Mouse (Mus musculus) heart, embryonic 14.5 days (tissue): ENCODE measurements around the gene Gm43191. TPM values are rescaled to one million over a fixed set of nuclear protein-coding genes. Genes with fewer than 3 reads are reported as not detected.
A peak's percentile ranks its signal among the peaks of the same experiment; 100 is the strongest.

ENCODE experiments used
- ATAC-seq: fragments of 200-750 bp; cut with Nextera tagmentation; 2 replicates; pipeline ENCODE4 v1.8.0; 2017; ENCODE audit warnings: low read depth, moderate TSS enrichment; ENCODE audit not compliant: insufficient number of reproducible peaks, insufficient read depth, low FRiP score
- H3K27ac ChIP-seq, 2 experiments: fragments of 200-500 bp in 1 of 2; fragments of 300-500 bp in 1 of 2; sonication (generic) in 1 of 2; replicated peaks in 1 of 2; 2 replicates each; pipeline ENCODE4 v1.5.1; 2012 to 2014; ENCODE audit warnings: low read depth in 2 of 2, low read length in 2 of 2, control low read depth in 1 of 2, mild to moderate bottlenecking in 1 of 2, mixed read lengths in 1 of 2; ENCODE audit not compliant: control insufficient read depth in 1 of 2, insufficient read depth in 1 of 2
- H3K27me3 ChIP-seq: fragments of 300-500 bp; sonication (generic); 2 replicates; pipeline ENCODE4 v1.6.1; 2014; ENCODE audit warnings: mild to moderate bottlenecking, low read length, control low read depth; ENCODE audit not compliant: control insufficient read depth, insufficient read depth
- H3K36me3 ChIP-seq: fragments of 300-500 bp; sonication (generic); 2 replicates; pipeline ENCODE4 v1.6.1; 2014; ENCODE audit warnings: mild to moderate bottlenecking, control low read depth, low read length, mixed read lengths; ENCODE audit not compliant: control insufficient read depth, insufficient read depth
- H3K4me1 ChIP-seq, 2 experiments: fragments of 200-500 bp in 1 of 2; fragments of 300-500 bp in 1 of 2; sonication (generic) in 1 of 2; 2 replicates each; pipeline ENCODE4 v1.6.1; 2012 to 2014; ENCODE audit warnings: low read length in 2 of 2, control low read depth in 1 of 2, mixed read lengths in 1 of 2; ENCODE audit not compliant: control insufficient read depth in 2 of 2, insufficient read depth in 2 of 2
- H3K4me2 ChIP-seq: fragments of 300-500 bp; sonication (generic); 2 replicates; pipeline ENCODE4 v1.6.1; 2014; ENCODE audit warnings: mild to moderate bottlenecking, low read length
- H3K4me3 ChIP-seq, 2 experiments: fragments of 200-500 bp in 1 of 2; fragments of 300-500 bp in 1 of 2; sonication (generic) in 1 of 2; 2 replicates each; pipeline ENCODE4 v1.5.1; 2012 to 2014; ENCODE audit warnings: low read length in 2 of 2, mild to moderate bottlenecking in 2 of 2, control low read depth in 1 of 2, low read depth in 1 of 2, moderate library complexity in 1 of 2; ENCODE audit not compliant: control insufficient read depth in 1 of 2, insufficient read depth in 1 of 2
- H3K9ac ChIP-seq: fragments of 300-500 bp; sonication (generic); 2 replicates; pipeline ENCODE4 v1.6.1; 2014; ENCODE audit warnings: mild to moderate bottlenecking, low read length
- H3K9me3 ChIP-seq: fragments of 300-500 bp; sonication (generic); 2 replicates; pipeline ENCODE4 v1.6.1; 2016; ENCODE audit warnings: low read length, control low read depth; ENCODE audit not compliant: control insufficient read depth
- WGBS: fragments of 180-500 bp; shearing (Covaris S2); extraction: QIAGEN DNeasy Blood & Tissue Kit; methylation state at CpG from one replicate; pipeline ENCODE4 v1.1.7; 2014; 5-methylcytosine and 5-hydroxymethylcytosine counted together
- polyA plus RNA-seq: library from polyadenylated mRNA; unstranded; fragments of >200 nt; fragmentation: Nextera tagmentation; extraction: Ambion mirVana; gene quantifications from 2 replicates; pipeline ENCODE4 v1.2.1, GENCODE M21; 2014

Gm43191 gene
- not detected in 2 replicates for polyA plus RNA-seq

DNA sequence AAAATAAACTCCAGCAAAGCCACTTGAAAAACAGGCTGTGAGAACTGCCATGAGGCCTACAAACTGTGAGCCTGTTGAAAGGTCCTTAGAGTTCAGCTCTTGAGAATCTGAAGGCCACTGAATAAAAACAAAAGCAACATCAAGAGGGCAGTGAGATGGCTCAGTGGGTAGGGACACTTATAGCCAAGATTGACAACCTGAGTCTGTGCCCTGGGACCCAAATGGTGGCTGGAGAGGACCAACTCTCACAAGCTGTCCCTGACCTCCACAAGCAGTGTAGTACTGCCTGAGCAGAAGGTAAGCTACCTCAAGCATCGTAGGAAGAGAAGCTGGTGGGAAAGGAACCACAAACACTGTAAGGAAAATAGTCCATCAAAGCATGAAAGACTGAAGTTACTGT is at the start of gene Gm43191:
Gm43191 (minus strand) TSS at position 101 of the 400 bp plus-strand sequence.
- H3K4me2 ChIP-seq = no peak within 1 kb of the TSS
- H3K27me3 ChIP-seq = no peaks in the 10 kb centered on the region
- H3K4me3 ChIP-seq = no peak within 1 kb of the TSS
- H3K9ac ChIP-seq = no peak within 1 kb of the TSS
- no peaks in the 10 kb centered on the region for H3K9me3 ChIP-seq
- 88% methylated on average over 1 of the region's 1 CpGs for WGBS
- H3K27ac ChIP-seq = no peak within 1 kb of the TSS
- H3K4me1 ChIP-seq = no peaks in the 10 kb centered on the region
- peaks cover 37% of the 10 kb centered on the region for H3K36me3 ChIP-seq
- no peak for ATAC-seq

DNA sequence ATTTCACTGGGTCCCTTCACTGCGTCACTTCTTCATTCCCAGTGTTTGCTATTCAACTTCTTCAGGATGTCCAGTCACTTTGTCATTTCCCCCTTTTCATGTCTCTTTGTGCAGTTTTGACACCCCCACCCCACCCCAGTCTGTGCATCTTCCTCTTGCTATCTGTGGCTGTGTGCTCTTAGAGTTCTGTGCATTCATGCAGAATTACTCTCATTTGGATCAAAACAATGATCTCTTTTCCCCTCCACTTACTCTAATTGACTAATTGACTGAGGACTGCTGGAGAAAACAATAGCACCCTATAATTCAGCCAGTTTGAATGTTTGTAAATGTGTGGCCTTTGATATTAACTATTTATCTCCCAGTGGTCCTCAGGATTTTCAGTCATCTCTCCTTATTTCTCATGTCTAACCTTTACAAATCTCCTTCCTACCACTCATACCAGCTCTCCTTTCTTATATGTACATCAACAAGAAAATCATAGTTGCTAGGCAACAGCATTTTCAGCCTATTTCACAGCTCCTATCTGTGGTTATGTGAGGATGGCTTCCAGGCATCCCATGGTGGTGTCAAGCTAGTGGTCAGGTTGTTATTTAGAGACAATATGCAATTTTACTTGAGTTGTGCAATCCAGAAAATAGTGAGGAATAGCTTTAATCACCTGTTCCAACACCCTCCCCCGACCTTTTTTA is 48.6 kb upstream of the Gm43191 start:
- H3K4me1 ChIP-seq = peaks cover 6 to 8% of the 10 kb centered on the region in 2 experiments; a peak in 2 of 4 replicates
- no peak for ATAC-seq
- no peak overlapping the region for H3K4me3 ChIP-seq
- no peaks in the 10 kb centered on the region for H3K9me3 ChIP-seq
- WGBS = 68% methylated on average over 2 of the region's 2 CpGs
- no peak overlapping the region for H3K9ac ChIP-seq
- no peak overlapping the region for H3K27ac ChIP-seq
- H3K4me2 ChIP-seq = no peak overlapping the region
- no peaks in the 10 kb centered on the region for H3K36me3 ChIP-seq
- H3K27me3 ChIP-seq = no peaks in the 10 kb centered on the region

DNA sequence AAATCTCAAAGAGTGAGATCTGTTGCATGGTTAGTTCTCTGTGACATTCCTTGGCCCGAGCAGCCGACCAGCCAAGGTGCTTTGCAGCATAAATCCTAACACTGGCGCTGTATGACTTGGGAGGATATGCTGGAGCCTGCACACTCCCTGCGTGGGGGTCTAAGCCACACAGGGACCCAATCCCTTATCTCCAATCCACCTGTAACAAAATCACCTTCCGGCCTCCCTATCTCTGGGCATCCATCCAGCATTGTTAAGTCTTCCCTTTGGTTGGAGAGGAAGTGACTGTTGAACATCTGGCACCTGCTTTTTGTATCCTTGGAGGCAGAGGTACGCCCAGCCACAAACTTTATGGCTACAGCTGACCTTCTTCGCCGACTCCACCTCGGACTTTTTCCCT is 45.7 kb upstream of the Gm43191 start:
- Histone ChIP-seq H3K4me1 (peaks cover 6 to 8% of the 10 kb centered on the region in 2 experiments; a peak in 2 of 4 replicates), H3K4me2 (0 out of 2 replicates have a peak overlapping the region, but pooled peaks have one; percentile 11), H3K36me3 (no peaks in the 10 kb centered on the region), H3K4me3 (no peak overlapping the region), H3K27ac (no peak overlapping the region), H3K9me3 (no peaks in the 10 kb centered on the region), H3K9ac (no peak overlapping the region), H3K27me3 (no peaks in the 10 kb centered on the region)
- WGBS = 53% methylated on average over 9 of the region's 9 CpGs
- ATAC-seq = peak; percentile 50

GRCm38 (mm10) chr3:116723496-116724481 is 42.7 kb upstream of the Gm43191 start:
- H3K27me3 ChIP-seq = no peaks in the 10 kb centered on the region
- H3K4me1 ChIP-seq = peaks cover 6 to 8% of the 10 kb centered on the region in 2 experiments; a peak in 2 of 4 replicates
- WGBS = 75% methylated on average over 10 of the region's 10 CpGs
- no peak for ATAC-seq
- H3K4me3 ChIP-seq = no peak overlapping the region
- H3K27ac ChIP-seq = no peak overlapping the region
- no peak overlapping the region for H3K9ac ChIP-seq
- no peaks in the 10 kb centered on the region for H3K9me3 ChIP-seq
- H3K4me2 ChIP-seq = no peak overlapping the region
- no peaks in the 10 kb centered on the region for H3K36me3 ChIP-seq

- Histone ChIP-seq H3K4me2 (no peak overlapping the region), H3K9me3 (no peaks in the 10 kb centered on the region), H3K4me1 (peaks cover 6 to 8% of the 10 kb centered on the region in 2 experiments; a peak in 2 of 4 replicates), H3K9ac (no peak overlapping the region), H3K27ac (no peak overlapping the region), H3K27me3 (no peaks in the 10 kb centered on the region), H3K4me3 (no peak overlapping the region), H3K36me3 (no peaks in the 10 kb centered on the region)
- ATAC-seq = no peak
- 80% methylated on average over 4 of the region's 4 CpGs for WGBS
Measured at GRCm38 (mm10) chr3:116722980-116723379, 41.9 kb upstream of the Gm43191 start.

- H3K9ac ChIP-seq = no peak overlapping the region
- 40% methylated on average over 3 of the region's 3 CpGs for WGBS
- H3K4me1 ChIP-seq = no peaks in the 10 kb centered on the region; a peak in 1 of 4 replicates
- no peaks in the 10 kb centered on the region for H3K36me3 ChIP-seq
- no peak overlapping the region for H3K4me2 ChIP-seq
- no peaks in the 10 kb centered on the region for H3K27me3 ChIP-seq
- H3K27ac ChIP-seq = no peak overlapping the region
- no peaks in the 10 kb centered on the region for H3K9me3 ChIP-seq
- H3K4me3 ChIP-seq = no peak overlapping the region
- no peak for ATAC-seq
Measured at GRCm38 (mm10) chr3:116718951-116719350, 37.9 kb upstream of the Gm43191 start.

DNA sequence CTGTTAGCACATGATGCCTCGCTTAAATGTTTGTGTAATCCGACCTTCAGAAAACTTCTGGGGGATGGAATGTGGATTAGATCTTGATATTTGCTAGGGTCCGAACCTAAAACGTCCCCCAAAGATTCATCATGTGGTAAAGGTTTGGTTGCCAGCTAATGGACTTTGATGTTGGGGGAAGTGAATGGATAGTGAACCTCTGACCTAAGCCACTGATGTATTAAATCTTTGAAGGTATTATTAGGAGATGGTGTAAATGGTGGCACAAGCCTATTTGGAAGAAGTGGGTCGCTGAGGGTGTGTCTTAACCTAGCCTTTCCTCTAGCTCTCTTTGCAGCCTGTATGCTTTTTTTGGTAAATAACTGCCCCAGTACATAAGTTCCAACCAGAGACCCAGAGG is 32.0 kb upstream of the Gm43191 start:
- Histone ChIP-seq H3K4me3 (peak overlapping the region in 1 of 2 experiments; percentile 96; a peak in 3 of 4 replicates), H3K36me3 (no peaks in the 10 kb centered on the region), H3K9me3 (no peaks in the 10 kb centered on the region), H3K27me3 (no peaks in the 10 kb centered on the region), H3K4me1 (peaks cover 6 to 14% of the 10 kb centered on the region in 2 experiments), H3K4me2 (peak overlapping the region; percentile 86), H3K27ac (no peak overlapping the region), H3K9ac (peak overlapping the region; percentile 97)
- no peak for ATAC-seq
- 30% methylated on average over 5 of the region's 5 CpGs for WGBS
